Mouse (Mus musculus) embryonic fibroblast, embryonic 13.5 days (primary cell): Measurements from ENCODE around the gene Gm20683.

Experiments used
- CTCF ChIP-seq: IDR thresholded peaks from 2 replicates; pipeline ENCODE4 v1.5.1; 2011; ENCODE audit warnings: mild to moderate bottlenecking, control low read depth, low read length, moderate library complexity, borderline replicate concordance; ENCODE audit not compliant: insufficient read depth
- POLR2A ChIP-seq: IDR thresholded peaks from 2 replicates; pipeline ENCODE4 v1.6.1; 2011; ENCODE audit warnings: low read depth, mild to moderate bottlenecking, control low read depth, low read length, moderate library complexity

DNA sequence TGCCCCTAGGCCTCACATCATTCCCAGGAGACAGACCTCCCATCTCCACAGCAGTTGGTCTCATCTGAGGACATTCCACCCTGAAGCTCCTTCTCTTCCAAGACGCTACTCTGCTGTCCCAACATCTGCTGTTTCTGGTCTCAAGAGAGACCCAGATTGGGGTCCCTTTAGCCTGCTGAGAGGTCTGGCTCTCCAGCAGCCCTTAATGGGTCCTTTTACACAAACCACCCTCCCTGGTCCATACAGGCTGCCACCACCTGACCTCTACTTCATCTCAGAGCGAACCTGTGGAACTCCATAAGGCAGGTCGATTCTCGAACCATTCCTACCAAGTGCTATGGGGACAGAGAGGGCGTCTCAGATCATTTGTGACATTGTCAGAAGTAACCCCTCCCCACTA is 33.5 kb downstream of the Gm20683 start:
- no peak for TF ChIP-seq POLR2A
- no peak for TF ChIP-seq CTCF
